Comparison of ENCODE assay signal across 8 mouse cellular contexts in the genomic region with DNA sequence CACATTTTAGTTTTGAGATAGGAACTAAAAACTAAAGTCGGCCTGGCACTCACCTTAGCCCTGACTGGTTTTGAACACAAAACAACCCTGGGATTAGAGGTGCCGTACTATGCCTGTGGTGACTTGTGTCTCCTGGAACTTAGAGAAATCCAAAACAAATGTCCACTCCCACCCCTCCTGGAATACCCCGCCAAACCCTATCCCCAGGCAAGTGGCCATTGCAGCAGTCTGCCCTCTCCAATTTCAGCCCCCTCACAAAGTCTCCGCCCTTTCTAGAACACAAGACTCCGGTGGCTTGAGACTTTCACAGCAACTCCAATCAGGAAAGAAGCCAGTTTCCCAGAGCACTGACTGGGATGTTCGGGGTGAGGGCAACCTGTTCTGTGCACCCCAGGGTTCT. TPM values are rescaled to one million over a fixed set of nuclear protein-coding genes. Genes with fewer than 3 reads are reported as not detected.
DNase-seq lines count a peak whose midpoint lies in the region; ATAC-seq and TF ChIP-seq lines count a peak whose summit lies in the region.

TSS of gene Bola3 (plus strand) at position 275 of the 400 bp plus-strand sequence.

- 27% methylated on average over 6 of the region's 6 CpGs for WGBS in kidney, embryonic 16.5 days
- WGBS in forebrain, postnatal 0 days: 33% methylated on average over 6 of the region's 6 CpGs
- WGBS in hindbrain, embryonic 15.5 days: 35% methylated on average over 6 of the region's 6 CpGs
- 36% methylated on average over 6 of the region's 6 CpGs for WGBS in liver, postnatal 0 days (ENCODE audit: insufficient replicate concordance)

- H3K36me3 ChIP-seq in kidney, embryonic 16.5 days (ENCODE audit: insufficient read depth, low read length): peaks cover 9% of the 10 kb centered on the region; the same call in 1 of the 2 replicates
- peaks cover 9% of the 10 kb centered on the region for H3K36me3 ChIP-seq in forebrain, postnatal 0 days (ENCODE audit: insufficient read depth)
- H3K36me3 ChIP-seq in hindbrain, embryonic 15.5 days: peaks cover 9% of the 10 kb centered on the region; the same call in 1 of the 2 replicates
- H3K36me3 ChIP-seq in liver, postnatal 0 days (replicated peaks; ENCODE audit: insufficient read depth, low read length): peaks cover 26% of the 10 kb centered on the region

- TF ChIP-seq CTCF in forebrain, postnatal 0 days (IDR thresholded peaks at IDR 0.05; ENCODE audit: low read depth): no peak
- no peak for TF ChIP-seq CTCF in liver, postnatal 0 days (IDR thresholded peaks at IDR 0.05; ENCODE audit: low read depth)

- H3K27me3 ChIP-seq in kidney, embryonic 16.5 days (ENCODE audit: insufficient read depth, low read length): no peaks in the 10 kb centered on the region
- H3K27me3 ChIP-seq in forebrain, postnatal 0 days (ENCODE audit: insufficient read depth, low read length): no peaks in the 10 kb centered on the region
- no peaks in the 10 kb centered on the region for H3K27me3 ChIP-seq in hindbrain, embryonic 15.5 days
- no peaks in the 10 kb centered on the region for H3K27me3 ChIP-seq in liver, postnatal 0 days (ENCODE audit: insufficient read depth, low read length)

- TF ChIP-seq EP300 in liver, postnatal 0 days (IDR thresholded peaks at IDR 0.05; ENCODE audit: low read depth): no peak

- peak within 1 kb of the TSS; percentile 80 for H3K4me2 ChIP-seq in kidney, embryonic 16.5 days (replicated peaks; ENCODE audit: low read depth, low read length)
- peak within 1 kb of the TSS; percentile 75 for H3K4me2 ChIP-seq in forebrain, postnatal 0 days (ENCODE audit: low read depth)
- H3K4me2 ChIP-seq in hindbrain, embryonic 15.5 days: peak within 1 kb of the TSS; percentile 83
- H3K4me2 ChIP-seq in liver, postnatal 0 days (ENCODE audit: low read depth, low read length): peak within 1 kb of the TSS; percentile 81

- no peaks in the 10 kb centered on the region for H3K9me3 ChIP-seq in kidney, embryonic 16.5 days (ENCODE audit: low read length)
- H3K9me3 ChIP-seq in forebrain, postnatal 0 days (ENCODE audit: low read length): no peaks in the 10 kb centered on the region
- H3K9me3 ChIP-seq in hindbrain, embryonic 15.5 days: no peaks in the 10 kb centered on the region
- no peaks in the 10 kb centered on the region for H3K9me3 ChIP-seq in liver, postnatal 0 days (ENCODE audit: low read length)

- DNase-seq in kidney, adult 11 months: no peak
- DNase-seq in adrenal gland, adult 8-10 months: no peak
- DNase-seq in forebrain, postnatal 0 days: no peak
- DNase-seq in liver, postnatal 0 days: no peak
- DNase-seq in cerebellum, adult 11-12 months: no peak
- no peak for DNase-seq in thymus, postnatal 4 days

- H3K4me1 ChIP-seq in kidney, embryonic 16.5 days (ENCODE audit: insufficient read depth, low read length): peaks cover 13% of the 10 kb centered on the region
- H3K4me1 ChIP-seq in forebrain, postnatal 0 days (ENCODE audit: insufficient read depth): no peaks in the 10 kb centered on the region
- peaks cover 19% of the 10 kb centered on the region for H3K4me1 ChIP-seq in hindbrain, embryonic 15.5 days (replicated peaks)
- peaks cover 24% of the 10 kb centered on the region for H3K4me1 ChIP-seq in liver, postnatal 0 days (ENCODE audit: insufficient read depth)

- ATAC-seq in kidney, embryonic 16.5 days (ENCODE audit: low FRiP score, low TSS enrichment): peak; percentile 60; the same call in 1 of the 2 replicates
- peak; percentile 45 for ATAC-seq in forebrain, postnatal 0 days
- no peak; the same call in 1 of the 2 replicates for ATAC-seq in hindbrain, embryonic 15.5 days (ENCODE audit: low FRiP score, low read depth)
- ATAC-seq in liver, postnatal 0 days: no peak

- H3K27ac ChIP-seq in kidney, embryonic 16.5 days (ENCODE audit: low read length): no peak within 1 kb of the TSS
- peak within 1 kb of the TSS; percentile 57 for H3K27ac ChIP-seq in forebrain, postnatal 0 days (ENCODE audit: low read depth, low read length)
- peak within 1 kb of the TSS; percentile 74 for H3K27ac ChIP-seq in hindbrain, embryonic 15.5 days (replicated peaks)
- peak within 1 kb of the TSS; percentile 94 for H3K27ac ChIP-seq in liver, postnatal 0 days (ENCODE audit: low read depth)

- peak within 1 kb of the TSS; percentile 93 for H3K9ac ChIP-seq in kidney, embryonic 16.5 days (replicated peaks; ENCODE audit: low read length)
- peak within 1 kb of the TSS; percentile 92 for H3K9ac ChIP-seq in forebrain, postnatal 0 days
- peak within 1 kb of the TSS; percentile 84 for H3K9ac ChIP-seq in hindbrain, embryonic 15.5 days
- peak within 1 kb of the TSS; percentile 99 for H3K9ac ChIP-seq in liver, postnatal 0 days (replicated peaks)

- H3K4me3 ChIP-seq in kidney, embryonic 16.5 days (ENCODE audit: low read length): peak within 1 kb of the TSS; percentile 78
- peak within 1 kb of the TSS; percentile 79 for H3K4me3 ChIP-seq in forebrain, postnatal 0 days (ENCODE audit: low read depth, low read length)
- peak within 1 kb of the TSS; percentile 77 for H3K4me3 ChIP-seq in hindbrain, embryonic 15.5 days
- peak within 1 kb of the TSS; percentile 90 for H3K4me3 ChIP-seq in liver, postnatal 0 days (ENCODE audit: low read depth, low read length)

RNA-seq across cellular contexts. Expression of gene Bola3, which starts in this region (rescaled TPM):
- polyA plus RNA-seq in kidney, embryonic 16.5 days (2015; fragmentation: Nextera tagmentation; extraction: Ambion mirVana): 136 and 142 TPM in 2 replicates
- 100 to 1,000 TPM in 3 of 4 experiments, 10 to 100 TPM in 1; 94.1 to 174 (median 137) TPM for total RNA-seq in adrenal gland, adult 8-10 months (2022)
- total RNA-seq in forebrain, postnatal 0 days (2014; rRNA removed): 6.6 and 7.7 TPM in 2 replicates
- 50.2 and 55.7 TPM in 2 replicates for polyA plus RNA-seq in forebrain, postnatal 0 days (2015; fragmentation: Nextera tagmentation; extraction: Ambion mirVana)
- 60.3 and 67.6 TPM in 2 replicates for polyA plus RNA-seq in hindbrain, embryonic 15.5 days (2015; fragmentation: Nextera tagmentation; extraction: Ambion mirVana)
- 277 and 286 TPM in 2 replicates for polyA plus RNA-seq in liver, postnatal 0 days (2015; fragmentation: Nextera tagmentation; extraction: Ambion mirVana)

Comparison
In these comparisons a context has a peak if more than half of its experiments do, and no peak if none do; other contexts are left out.
1. RNA of gene Bola3 (total RNA-seq): 94.1 to 174 TPM in adrenal gland, adult 8-10 months; 6.6 to 7.7 TPM in forebrain, postnatal 0 days; every median in the first group is over 10 times any median in the second.
2. ATAC-seq: peak in kidney, embryonic 16.5 days (single experiment) and forebrain, postnatal 0 days (single experiment); none in hindbrain, embryonic 15.5 days (single experiment) and liver, postnatal 0 days (single experiment).
3. Peak in every context shown above with its lines, with median percentiles within 50 percentile points of each other: H3K4me2 ChIP-seq, H3K4me3 ChIP-seq and H3K9ac ChIP-seq.